Mouse (Mus musculus) small intestine, adult 2 months (tissue): Measurements from ENCODE around the gene Gm9833.

ENCODE experiments used
- CTCF ChIP-seq: fragments of 200-500 bp; IDR thresholded peaks from 2 replicates; pipeline ENCODE4 v1.5.1; 2012; ENCODE audit warnings: low read depth, mild to moderate bottlenecking, control low read depth, inconsistent platforms, low read length, moderate library complexity, mixed read lengths; ENCODE audit not compliant: insufficient replicate concordance, insufficient read length; ENCODE audit errors: extremely low read depth
- POLR2A ChIP-seq: fragments of 200-500 bp; IDR thresholded peaks from 2 replicates; pipeline ENCODE4 v1.6.1; 2012; ENCODE audit warnings: low read depth, mild to moderate bottlenecking, control low read depth, inconsistent platforms, low read length, moderate library complexity

GRCm38 (mm10) chr3:10112196-10112595, 24.3 kb downstream of the Gm9833 start:
- TF ChIP-seq CTCF (no peak), POLR2A (no peak)
